Mouse (Mus musculus) bone marrow, adult 2 months (tissue): ENCODE results near the gene Ankrd6.

Source experiments
- CTCF ChIP-seq: fragments of 200-500 bp; IDR thresholded peaks from 2 replicates; pipeline ENCODE4 v1.5.1; 2011; ENCODE audit warnings: low read length, control low read depth; ENCODE audit not compliant: control insufficient read depth, insufficient read depth
- POLR2A ChIP-seq: fragments of 200-500 bp; IDR thresholded peaks from 2 replicates; pipeline ENCODE4 v1.6.1; 2011; ENCODE audit warnings: low read depth, mild to moderate bottlenecking, control low read depth, low read length, borderline replicate concordance; ENCODE audit not compliant: control insufficient read depth

DNA sequence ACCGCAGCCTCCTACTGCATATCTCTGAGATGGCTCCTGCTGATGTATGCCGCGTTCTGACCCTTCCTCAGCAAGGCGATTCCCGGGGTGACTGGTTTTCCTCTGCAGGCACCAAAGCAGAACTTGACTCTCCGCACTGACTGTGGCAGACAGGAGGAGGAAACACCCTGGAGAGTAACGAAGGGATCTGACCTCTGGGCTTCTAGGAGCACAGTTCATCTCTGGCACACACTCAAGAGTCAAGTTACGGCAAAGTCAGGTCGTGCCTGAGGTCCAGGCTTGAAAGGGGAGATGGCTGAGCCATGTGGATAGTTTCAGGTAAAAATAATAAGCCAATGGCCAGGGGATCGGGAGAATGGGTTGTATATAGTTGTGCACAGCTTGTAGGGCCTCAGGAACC is 121.3 kb downstream of the Ankrd6 start:
- TF ChIP-seq CTCF (no peak), POLR2A (no peak)
